Mouse (Mus musculus) thymus, adult 2 months (tissue): ENCODE measurements around the gene Svep1. TPM values are rescaled to one million over a fixed set of nuclear protein-coding genes. Genes with fewer than 3 reads are reported as not detected.

Experiments used
- DNase-seq: peaks from one replicate; pipeline ENCODE4 v3.0.0; 2021
- H3K27ac ChIP-seq: fragments of 200-500 bp; 2 replicates; pipeline ENCODE4 v1.5.1; 2012; ENCODE audit warnings: low read length, control low read depth; ENCODE audit not compliant: control insufficient read depth, insufficient read depth
- H3K27me3 ChIP-seq: fragments of 200-500 bp; 2 replicates; pipeline ENCODE4 v1.6.1; 2012; ENCODE audit warnings: mild to moderate bottlenecking, low read length, moderate library complexity, mixed read lengths; ENCODE audit not compliant: control insufficient read depth, insufficient read depth
- H3K36me3 ChIP-seq: fragments of 200-500 bp; 2 replicates; pipeline ENCODE4 v1.6.1; 2012; ENCODE audit warnings: mild to moderate bottlenecking, low read length, moderate library complexity; ENCODE audit not compliant: control insufficient read depth, insufficient read depth
- H3K4me1 ChIP-seq: fragments of 200-500 bp; replicated peaks from 2 replicates; pipeline ENCODE4 v1.6.1; 2012; ENCODE audit warnings: low read length; ENCODE audit not compliant: control insufficient read depth, insufficient read depth
- H3K4me3 ChIP-seq: fragments of 200-500 bp; 2 replicates; pipeline ENCODE4 v1.5.1; 2012; ENCODE audit warnings: mild to moderate bottlenecking, low read length, control low read depth, moderate library complexity; ENCODE audit not compliant: control insufficient read depth, insufficient read depth
- CTCF ChIP-seq: fragments of 200-500 bp; IDR thresholded peaks from 2 replicates; pipeline ENCODE4 v1.5.1; 2012; ENCODE audit warnings: mild to moderate bottlenecking, control low read depth, low read length, moderate library complexity, borderline replicate concordance; ENCODE audit not compliant: control insufficient read depth, poor library complexity, insufficient read depth; ENCODE audit errors: extremely low read depth
- POLR2A ChIP-seq: fragments of 200-500 bp; IDR thresholded peaks from 2 replicates; pipeline ENCODE4 v1.6.1; 2012; ENCODE audit warnings: mild to moderate bottlenecking, low read length, control low read depth, moderate library complexity; ENCODE audit not compliant: control insufficient read depth, poor library complexity, insufficient read depth; ENCODE audit errors: extremely low read depth
- WGBS: fragments of 180-500 bp; shearing (Covaris S2); methylation state at CpG from one replicate; pipeline ENCODE4 v1.1.7; 2018; 5-methylcytosine and 5-hydroxymethylcytosine counted together
- polyA plus RNA-seq: library from polyadenylated mRNA; depleted of rRNA; stranded (reverse); fragments of >200 nt; gene quantifications from 2 replicates; pipeline ENCODE4 v1.2.3, GENCODE M21; 2012; rRNA removed

Svep1 gene
- 1.4 and 1.5 TPM in 2 replicates for polyA plus RNA-seq

DNA sequence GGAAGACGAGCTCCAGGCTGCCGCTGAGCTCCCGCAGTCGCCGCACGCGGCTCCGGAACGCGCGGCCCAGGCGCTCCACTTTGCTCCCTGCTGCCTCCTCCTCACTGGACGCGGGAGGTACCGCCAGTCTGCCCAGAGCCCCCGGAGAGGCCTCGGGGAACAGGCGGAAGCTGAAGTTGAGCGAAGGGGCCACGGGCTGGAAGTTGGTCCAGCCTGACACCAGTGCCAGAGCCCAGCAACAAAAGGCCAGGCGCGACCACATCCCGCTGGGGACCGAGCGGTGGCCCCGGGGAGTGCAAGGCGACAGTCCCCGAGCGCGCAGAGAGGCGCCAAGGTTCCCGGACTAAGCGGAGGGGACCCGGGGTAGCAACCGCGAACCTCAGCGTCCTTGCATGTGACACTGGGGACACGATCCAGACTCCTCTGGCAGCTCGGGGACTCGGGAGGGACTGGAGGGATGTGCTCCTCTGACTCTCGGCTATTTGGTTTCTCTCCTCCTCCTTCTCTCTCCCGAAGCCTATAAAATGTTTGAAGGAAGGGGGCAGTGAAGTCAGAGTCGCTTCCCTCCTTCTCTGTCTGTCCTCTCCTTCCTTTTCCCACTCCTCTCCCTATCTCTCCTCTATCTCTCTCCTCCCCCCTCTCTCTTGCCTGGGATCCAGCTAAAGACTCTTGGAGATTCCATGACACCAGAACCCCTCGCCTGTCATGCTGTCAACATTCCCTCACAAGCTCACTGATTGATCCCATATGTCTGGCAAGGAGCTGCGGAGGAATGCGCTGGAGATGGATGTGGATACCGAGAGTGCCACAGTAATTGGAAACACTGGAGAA lies at the start of gene Svep1:
Svep1 (minus strand) TSS at position 745 of the 831 bp plus-strand sequence.
- Histone ChIP-seq H3K4me1 (no peaks in the 10 kb centered on the region), H3K27me3 (no peaks in the 10 kb centered on the region), H3K4me3 (no peak within 1 kb of the TSS), H3K27ac (no peak within 1 kb of the TSS), H3K36me3 (no peaks in the 10 kb centered on the region)
- 6% methylated on average over 47 of the region's 47 CpGs for WGBS
- DNase-seq = no peak
- no peak for TF ChIP-seq POLR2A
- no peak for TF ChIP-seq CTCF

DNA sequence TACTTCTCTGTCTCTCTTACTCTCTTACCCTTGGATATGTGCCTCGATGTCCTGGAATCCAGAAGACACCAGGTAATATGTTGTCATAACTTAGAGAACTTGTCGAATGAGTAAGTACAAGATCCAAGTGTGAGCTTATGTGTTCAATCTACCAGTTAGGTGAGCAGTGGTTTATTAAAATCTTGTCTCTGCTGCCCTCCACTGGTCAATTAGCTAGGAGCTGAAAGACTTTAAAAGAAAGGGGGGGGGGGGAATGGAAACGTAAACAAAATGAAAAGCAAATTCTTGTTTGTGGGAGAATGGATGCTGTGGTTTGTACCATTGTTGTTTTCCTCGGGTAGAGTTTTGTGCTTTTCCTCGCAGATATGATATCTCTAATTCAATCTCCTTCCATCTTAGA lies 46.8 kb upstream of the Svep1 start:
- Histone ChIP-seq H3K4me1 (no peaks in the 10 kb centered on the region), H3K27ac (no peak overlapping the region), H3K27me3 (no peaks in the 10 kb centered on the region), H3K4me3 (no peak overlapping the region), H3K36me3 (no peaks in the 10 kb centered on the region)
- peak; percentile 19 for DNase-seq
- TF ChIP-seq CTCF (no peak), POLR2A (no peak)
- WGBS = 17% methylated on average over 5 of the region's 5 CpGs

DNA sequence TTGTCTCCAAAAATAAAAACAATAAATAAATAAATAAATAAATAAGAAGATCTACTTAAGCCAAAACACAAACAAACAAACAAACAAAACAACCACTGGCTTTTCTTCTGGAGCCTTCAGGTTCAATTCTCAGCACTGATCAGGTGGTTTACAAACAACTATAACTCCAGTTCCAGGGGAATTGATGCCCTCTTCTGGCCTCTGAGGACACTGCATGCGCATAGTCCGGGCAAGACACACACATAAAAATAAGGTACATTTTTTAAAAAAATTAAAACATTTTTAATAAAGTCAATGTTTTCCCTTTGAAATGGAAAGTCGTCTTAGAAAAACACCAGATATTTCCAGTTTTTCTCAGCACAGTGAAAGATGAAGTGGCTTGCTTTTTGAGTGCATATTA lies 45.7 kb upstream of the Svep1 start:
- no peaks in the 10 kb centered on the region for H3K36me3 ChIP-seq
- no peaks in the 10 kb centered on the region for H3K4me1 ChIP-seq
- H3K27ac ChIP-seq = no peak overlapping the region
- H3K27me3 ChIP-seq = no peaks in the 10 kb centered on the region
- H3K4me3 ChIP-seq = no peak overlapping the region
- no peak for TF ChIP-seq POLR2A
- no peak for DNase-seq
- 93% methylated on average over 3 of the region's 3 CpGs for WGBS

DNA sequence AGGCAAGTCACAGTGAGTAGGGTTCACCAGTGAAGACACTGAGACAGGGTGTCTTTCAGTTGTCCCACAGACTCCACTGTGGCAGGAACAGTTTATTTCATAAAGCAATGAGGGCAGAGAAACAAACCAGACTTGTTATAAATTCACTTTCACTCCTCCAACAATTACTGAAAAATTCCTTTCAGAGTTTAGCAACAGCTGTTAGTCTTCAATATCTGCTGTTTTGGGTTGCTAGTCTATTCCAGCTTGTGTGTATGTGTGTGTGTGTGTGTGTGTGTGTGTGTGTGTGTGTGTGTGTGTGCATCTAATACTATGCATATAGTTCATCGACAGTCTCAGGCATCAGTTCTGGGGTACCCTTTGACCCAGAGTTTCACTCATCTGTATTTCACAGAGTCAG lies 38.9 kb upstream of the Svep1 start:
- Histone ChIP-seq H3K4me1 (no peaks in the 10 kb centered on the region), H3K27me3 (no peaks in the 10 kb centered on the region), H3K4me3 (no peak overlapping the region), H3K27ac (no peak overlapping the region), H3K36me3 (no peaks in the 10 kb centered on the region)
- 91% methylated on average over 1 of the region's 1 CpGs for WGBS
- DNase-seq = no peak
- no peak for TF ChIP-seq POLR2A
- no peak for TF ChIP-seq CTCF

DNA sequence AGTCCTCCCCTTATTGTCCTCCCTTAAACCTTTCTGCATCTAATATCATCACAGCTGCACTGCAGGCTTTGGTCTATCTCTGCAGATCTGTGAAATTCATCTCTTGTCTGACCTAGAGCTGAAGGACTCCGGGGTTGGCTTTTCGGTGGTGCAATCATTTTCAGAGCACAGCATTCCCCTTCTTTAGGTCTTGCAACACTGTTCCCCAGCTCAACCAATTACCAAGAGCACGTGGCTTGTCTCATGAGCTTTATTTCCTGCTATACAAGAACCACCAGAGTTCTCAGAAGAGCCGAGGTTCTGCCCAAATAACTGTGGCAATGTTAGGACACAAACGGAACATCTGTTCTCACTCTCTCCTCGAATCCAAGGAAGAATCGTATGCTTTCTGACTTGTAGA lies 33.8 kb upstream of the Svep1 start:
- no peaks in the 10 kb centered on the region for H3K36me3 ChIP-seq
- TF ChIP-seq CTCF (no peak), POLR2A (no peak)
- no peak overlapping the region for H3K4me3 ChIP-seq
- H3K27me3 ChIP-seq = no peaks in the 10 kb centered on the region
- H3K27ac ChIP-seq = no peak overlapping the region
- no peaks in the 10 kb centered on the region for H3K4me1 ChIP-seq
- 77% methylated on average over 7 of the region's 7 CpGs for WGBS
- no peak for DNase-seq

DNA sequence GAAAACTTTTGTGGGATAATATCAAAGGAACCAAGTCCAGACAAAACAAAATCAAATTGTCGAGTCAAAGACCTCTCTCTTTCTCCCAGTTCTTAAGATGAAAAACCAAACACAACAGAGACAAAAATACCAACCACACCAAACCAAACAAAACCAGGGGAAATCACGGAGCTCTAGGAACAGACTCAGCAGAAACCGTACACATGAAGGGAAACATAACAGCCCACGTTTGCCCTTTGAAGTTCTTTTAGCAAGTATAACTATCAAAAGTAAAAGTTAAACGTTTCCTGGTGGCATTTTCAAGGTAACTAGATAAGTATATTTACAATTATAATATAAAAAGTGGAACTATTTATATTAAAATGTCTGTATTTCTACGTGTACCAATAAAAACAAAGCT lies 29.2 kb upstream of the Svep1 start:
- no peaks in the 10 kb centered on the region for H3K36me3 ChIP-seq
- H3K27me3 ChIP-seq = no peaks in the 10 kb centered on the region
- WGBS = 16% methylated on average over 6 of the region's 6 CpGs
- no peak for DNase-seq
- no peak overlapping the region for H3K27ac ChIP-seq
- no peak overlapping the region for H3K4me3 ChIP-seq
- TF ChIP-seq POLR2A (no peak), CTCF (no peak)
- no peaks in the 10 kb centered on the region for H3K4me1 ChIP-seq

DNA sequence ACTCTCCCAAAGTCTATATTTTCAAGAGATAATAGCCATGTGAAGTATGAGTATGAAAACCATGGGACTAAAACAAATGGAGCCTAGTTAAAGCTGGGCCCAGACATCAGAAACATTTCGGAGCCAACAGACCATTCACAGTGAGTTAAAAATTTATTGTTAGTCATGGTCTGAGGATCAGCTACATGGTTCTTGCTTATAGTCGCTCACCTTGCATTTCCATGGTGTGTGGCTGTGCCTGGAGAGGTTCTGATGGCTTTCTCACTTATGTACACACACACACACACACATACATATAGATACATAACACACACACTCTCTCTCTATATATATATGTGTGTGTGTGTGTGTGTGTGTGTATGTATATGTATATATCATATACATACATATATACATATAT lies 16.8 kb upstream of the Svep1 start:
- no peaks in the 10 kb centered on the region for H3K4me1 ChIP-seq
- no peak for DNase-seq
- H3K4me3 ChIP-seq = no peak overlapping the region
- 97% methylated on average over 2 of the region's 2 CpGs for WGBS
- no peak overlapping the region for H3K27ac ChIP-seq
- no peaks in the 10 kb centered on the region for H3K27me3 ChIP-seq
- H3K36me3 ChIP-seq = no peaks in the 10 kb centered on the region
- no peak for TF ChIP-seq POLR2A
